Mouse (Mus musculus) brown adipose tissue, adult 24 weeks (tissue): ENCODE results near the gene Gm20390. TPM values are rescaled to one million over a fixed set of nuclear protein-coding genes. Genes with fewer than 3 reads are reported as not detected.
"Not testable (repeated sequence)": the region's sequence is repeated elsewhere in the genome, so short reads cannot be mapped to it uniquely, and the experiment has no call there.

Experiments
- H3K27ac ChIP-seq: fragments of 200-500 bp; replicated peaks from 2 replicates; pipeline ENCODE4 v1.5.1; 2012; ENCODE audit warnings: low read depth, mild to moderate bottlenecking, low read length
- H3K4me1 ChIP-seq: fragments of 200-500 bp; 2 replicates; pipeline ENCODE4 v1.6.1; 2012; ENCODE audit warnings: low read length, mixed read lengths; ENCODE audit not compliant: control insufficient read depth, insufficient read depth, insufficient read length
- H3K4me3 ChIP-seq: fragments of 200-500 bp; 2 replicates; pipeline ENCODE4 v1.5.1; 2012; ENCODE audit warnings: low read depth, mild to moderate bottlenecking, low read length, moderate library complexity; ENCODE audit not compliant: insufficient read depth
- polyA plus RNA-seq: library from polyadenylated mRNA; stranded (reverse); fragments of >200 nt; gene quantifications from 2 replicates; pipeline ENCODE4 v1.2.4, GENCODE M21; 2012; ENCODE audit not compliant: missing spikeins, insufficient read depth, insufficient read length

Gene Gm20390
- polyA plus RNA-seq, 1 experiment, result 164 TPM

- Histone ChIP-seq H3K4me3 (no peak overlapping the region), H3K4me1 (peaks cover 14% of the 10 kb centered on the region), H3K27ac (no peak overlapping the region)
Measured at GRCm38 (mm10) chr11:93952376-93952775, 15.7 kb downstream of the Gm20390 start.

DNA sequence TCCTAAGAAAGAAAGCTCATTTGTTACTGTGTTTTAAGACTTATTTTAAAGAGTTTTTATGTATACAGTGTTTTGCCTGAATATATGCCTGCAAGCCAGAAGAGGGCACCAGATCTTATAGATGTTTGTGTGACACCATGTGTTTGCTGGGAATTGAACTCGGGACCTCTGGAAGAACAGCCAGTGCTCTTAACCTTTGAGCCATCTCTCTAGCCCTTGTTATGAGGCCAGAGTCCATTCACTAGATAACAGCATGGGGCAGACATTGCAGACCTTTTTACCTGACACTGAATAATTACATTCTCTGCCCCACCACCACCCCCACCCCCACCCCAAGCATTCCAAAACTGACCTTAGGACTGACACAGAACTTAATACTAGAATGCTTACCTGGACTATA is 18.0 kb downstream of the Gm20390 start:
- Histone ChIP-seq H3K27ac (no peak overlapping the region), H3K4me3 (no peak overlapping the region), H3K4me1 (peaks cover 8% of the 10 kb centered on the region)

- Histone ChIP-seq H3K4me1 (peaks cover 8% of the 10 kb centered on the region), H3K4me3 (no peak overlapping the region), H3K27ac (no peak overlapping the region)
Measured at GRCm38 (mm10) chr11:93948887-93949567, 19.1 kb downstream of the Gm20390 start.

- Histone ChIP-seq H3K4me1 (no peaks in the 10 kb centered on the region), H3K4me3 (no peak overlapping the region), H3K27ac (no peak overlapping the region)
Measured at GRCm38 (mm10) chr11:93944986-93945385, 23.1 kb downstream of the Gm20390 start.

DNA sequence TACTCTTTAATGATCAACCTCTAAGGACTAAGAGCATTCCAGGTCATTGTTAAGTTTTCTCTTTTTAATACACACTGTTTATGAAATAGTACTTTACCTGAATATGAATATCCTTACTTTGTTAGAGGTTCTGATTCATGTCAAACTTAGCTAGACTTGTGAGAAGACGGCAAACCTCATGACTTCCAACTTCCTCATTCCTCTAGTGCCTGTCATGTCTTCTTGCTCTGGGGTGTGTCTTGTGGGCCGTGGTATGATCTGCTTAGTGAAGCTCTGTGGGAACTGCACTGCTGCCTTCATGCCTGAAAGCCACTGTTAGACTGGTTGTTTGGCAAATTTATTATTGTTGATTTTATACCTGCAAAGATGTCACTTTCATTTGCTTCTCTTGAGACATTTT is 27.2 kb downstream of the Gm20390 start:
- Histone ChIP-seq H3K4me3 (no peak overlapping the region), H3K27ac (no peak overlapping the region), H3K4me1 (no peaks in the 10 kb centered on the region)

GRCm38 (mm10) chr11:93929106-93929505 is 39.0 kb downstream of the Gm20390 start:
- Histone ChIP-seq H3K4me1 (no peaks in the 10 kb centered on the region), H3K4me3 (no peak overlapping the region), H3K27ac (no peak overlapping the region)

DNA sequence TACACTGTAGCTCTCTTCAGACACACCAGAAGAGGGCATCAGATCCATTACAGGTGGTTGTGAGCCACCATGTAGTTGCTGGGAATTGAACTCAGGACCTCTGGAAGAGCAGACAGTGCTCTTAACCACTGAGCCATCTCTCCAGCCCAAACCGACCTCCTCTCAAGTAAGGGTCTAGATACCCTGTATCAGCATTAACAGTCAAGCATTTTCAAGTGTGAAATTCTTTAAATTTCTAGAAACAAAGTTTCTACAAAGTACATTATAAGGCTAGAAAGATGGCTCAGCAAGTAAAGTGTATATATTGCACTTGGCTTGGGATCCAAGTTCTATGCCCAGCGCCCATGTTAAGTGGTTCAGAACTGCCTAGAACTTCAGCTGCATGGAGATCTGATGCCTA is 53.1 kb downstream of the Gm20390 start:
- H3K4me1 ChIP-seq, H3K4me3 ChIP-seq, H3K27ac ChIP-seq: not testable (repeated sequence)

DNA sequence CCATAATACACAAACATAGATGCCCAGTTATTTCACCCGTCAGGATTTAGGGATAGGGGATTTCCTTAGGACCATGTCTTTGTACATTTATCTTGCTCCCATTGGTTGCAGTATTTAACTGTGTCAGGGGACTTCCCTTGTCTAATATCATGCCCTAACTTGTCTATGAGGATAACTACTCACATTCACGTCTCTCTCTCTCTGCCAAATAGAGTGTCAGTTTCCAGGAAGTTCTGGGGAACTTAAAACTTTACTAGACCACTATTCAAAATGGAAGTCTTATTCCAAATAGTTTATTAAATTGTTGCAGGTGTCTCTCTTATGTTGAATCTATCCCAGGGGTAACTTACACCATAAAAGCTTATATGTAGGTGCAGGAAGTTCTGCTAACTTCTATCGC is 56.5 kb downstream of the Gm20390 start:
- Histone ChIP-seq H3K4me1 (no peaks in the 10 kb centered on the region; the same call in 1 of the 2 replicates), H3K4me3 (no peak overlapping the region)

DNA sequence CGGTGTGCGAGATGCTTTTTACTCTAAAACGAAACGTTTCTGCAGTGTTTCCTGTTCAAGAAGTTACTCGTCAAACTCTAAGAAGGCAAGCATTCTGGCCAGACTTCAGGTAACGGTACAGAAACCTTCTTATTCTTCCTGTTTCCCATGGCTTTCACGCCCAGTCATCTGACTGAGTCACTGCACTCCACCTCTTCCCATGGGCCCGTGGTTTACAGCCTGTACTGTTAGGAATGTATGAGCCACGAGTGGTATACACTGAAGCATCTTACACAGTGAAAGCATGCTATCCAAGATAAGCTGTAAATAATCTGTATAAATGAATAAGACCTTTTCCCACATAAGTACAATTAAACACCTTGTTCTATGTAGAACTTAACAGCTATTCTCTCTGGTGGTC is 59.3 kb downstream of the Gm20390 start:
- H3K27ac ChIP-seq, result no peak overlapping the region
- H3K4me1 ChIP-seq, result no peaks in the 10 kb centered on the region; the same call in 1 of the 2 replicates
- no peak overlapping the region for H3K4me3 ChIP-seq

More for the DNA sequence above, 56.5 kb downstream of the Gm20390 start:
- no peak overlapping the region for H3K27ac ChIP-seq

DNA sequence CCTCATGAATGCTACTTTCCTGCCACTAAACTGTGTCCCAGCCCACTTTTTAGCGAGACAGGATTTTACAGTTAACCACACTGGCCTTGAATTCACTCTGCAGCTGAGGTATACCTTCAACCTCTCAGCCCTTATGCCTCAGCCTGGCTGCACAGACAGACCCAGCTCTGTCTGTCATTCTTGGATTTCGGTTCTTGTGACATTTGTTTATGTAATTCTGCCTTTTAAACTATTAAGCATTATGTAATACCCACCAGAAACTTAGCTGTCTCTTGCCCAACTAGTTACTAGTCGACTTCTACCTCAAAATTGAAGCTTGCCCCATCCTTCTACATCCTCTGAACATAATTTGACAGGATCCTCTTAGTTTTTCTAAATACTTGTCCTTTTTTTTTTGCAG is 60.3 kb downstream of the Gm20390 start:
- Histone ChIP-seq H3K4me1 (no peaks in the 10 kb centered on the region; the same call in 1 of the 2 replicates), H3K4me3 (no peak overlapping the region), H3K27ac (peak overlapping the region; percentile 39)

DNA sequence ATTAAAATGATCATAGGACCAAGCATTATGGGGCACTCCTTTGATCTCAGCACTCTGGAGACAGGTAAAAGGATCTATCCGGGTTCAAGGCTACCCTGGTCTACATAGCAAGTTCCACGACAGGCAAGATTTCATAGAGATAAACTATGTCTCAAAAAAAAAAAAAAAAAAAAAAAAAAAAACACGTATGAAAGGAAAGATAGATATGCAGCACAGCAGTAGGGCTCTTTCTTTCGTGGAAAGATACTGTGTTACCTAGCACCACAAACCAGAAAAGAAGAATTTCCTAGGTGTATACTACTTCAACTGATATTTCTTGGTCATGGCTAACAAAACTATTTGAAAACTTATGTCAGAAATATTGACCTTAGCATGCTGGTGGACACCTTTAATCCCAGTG is 61.3 kb downstream of the Gm20390 start:
- no peak overlapping the region for H3K4me3 ChIP-seq
- H3K27ac ChIP-seq, result no peak overlapping the region
- H3K4me1 ChIP-seq, result no peaks in the 10 kb centered on the region; the same call in 1 of the 2 replicates

Other genes starting within 250 kb of the Gm20390 start
- gene Utp18, start 82.5 kb downstream of the Gm20390 start, polyA plus RNA-seq, result 11.6 and 12.6 TPM in 2 replicates
- 6.1 and 12.5 TPM in 2 replicates for gene Mbtd1, start 82.4 kb downstream of the Gm20390 start, polyA plus RNA-seq
- gene Nme2, start 12.0 kb downstream of the Gm20390 start, polyA plus RNA-seq, result 510 and 580 TPM in 2 replicates
- gene Nme1, start 228 bp upstream of the Gm20390 start, polyA plus RNA-seq, result 33.7 and 46.1 TPM in 2 replicates
- gene Spag9, start 27.8 kb upstream of the Gm20390 start, polyA plus RNA-seq, result 39.2 and 45.7 TPM in 2 replicates
- gene Tob1, start 243.2 kb upstream of the Gm20390 start, polyA plus RNA-seq, result 172 and 175 TPM in 2 replicates